Mouse (Mus musculus): ENCODE results near the gene Slc44a3. TPM values are rescaled to one million over a fixed set of nuclear protein-coding genes. Genes with fewer than 3 reads are reported as not detected.
A peak's percentile ranks its signal among the peaks of the same experiment; 100 is the strongest.

The Slc44a3 gene
- polyA plus RNA-seq, 1 experiment from 2014 or later, result 1.1 TPM

DNA sequence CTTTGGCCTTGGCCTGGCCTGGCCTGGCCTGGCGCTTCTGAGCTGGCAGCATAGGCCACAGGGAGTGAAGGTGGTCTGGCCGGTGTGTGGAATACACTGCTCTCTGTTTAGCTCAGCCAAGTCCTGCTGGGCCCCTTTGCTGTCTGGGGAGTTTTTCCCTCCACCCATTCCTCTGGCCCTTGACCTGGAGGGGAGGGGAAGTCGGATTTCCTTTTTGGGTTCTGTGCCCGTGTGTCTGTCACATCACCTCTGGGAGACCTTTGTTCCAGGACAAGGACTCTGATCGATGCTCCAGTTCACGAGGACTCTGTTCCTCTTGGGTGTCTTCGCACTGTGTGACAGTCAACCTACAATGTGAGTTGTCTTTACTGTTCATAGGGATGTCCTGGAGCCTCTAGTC lies 94.2 kb downstream of the Slc44a3 start:
- WGBS (ENCODE audit: insufficient replicate concordance), result 51% methylated on average over 7 of the region's 7 CpGs
- ATAC-seq (replicated peaks; ENCODE audit: insufficient number of reproducible peaks, low FRiP score, low TSS enrichment), result no peak
- H3K4me3 ChIP-seq (ENCODE audit: low read depth, low read length), result no peak overlapping the region
- no peak overlapping the region; the same call in 1 of the 2 replicates for H3K4me2 ChIP-seq
- H3K9me3 ChIP-seq (replicated peaks; ENCODE audit: control insufficient read depth, low read length), result no peaks in the 10 kb centered on the region
- peaks cover 89% of the 10 kb centered on the region for H3K4me1 ChIP-seq (ENCODE audit: control insufficient read depth, insufficient read depth, low read length)
- H3K9ac ChIP-seq (ENCODE audit: low read depth, low read length), result no peak overlapping the region
- H3K36me3 ChIP-seq (ENCODE audit: control insufficient read depth, insufficient read depth, low read length), result peaks cover under 1% of the 10 kb centered on the region
- no peaks in the 10 kb centered on the region for H3K27me3 ChIP-seq (ENCODE audit: control insufficient read depth, insufficient read depth, low read length)
- H3K27ac ChIP-seq (ENCODE audit: low read depth, low read length), result 0 out of 2 replicates have a peak overlapping the region, but pooled peaks have one; percentile 22

DNA sequence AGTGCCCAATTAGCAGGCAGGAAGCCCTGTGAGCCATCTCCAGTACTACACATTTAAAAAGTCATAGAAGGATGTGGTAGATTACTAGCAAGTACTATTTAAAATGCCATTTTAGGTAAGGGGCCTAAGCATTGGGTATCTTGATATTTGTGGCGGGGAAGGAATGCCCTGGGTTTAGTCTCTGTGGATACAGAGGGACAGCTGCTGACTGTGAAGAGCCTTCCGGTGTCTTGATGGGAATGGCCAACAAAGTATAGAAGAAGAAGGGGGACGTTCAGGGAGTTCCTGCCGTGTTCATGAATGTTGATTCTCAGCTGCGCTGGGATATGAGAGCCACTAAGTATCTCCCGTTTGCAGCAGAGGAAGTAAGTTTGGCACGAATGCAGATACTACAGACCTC lies 95.1 kb downstream of the Slc44a3 start:
- H3K4me3 ChIP-seq (ENCODE audit: low read depth, low read length), result no peak overlapping the region
- H3K36me3 ChIP-seq (ENCODE audit: control insufficient read depth, insufficient read depth, low read length), result no peaks in the 10 kb centered on the region; the same call in 1 of the 2 replicates
- no peaks in the 10 kb centered on the region for H3K27me3 ChIP-seq (ENCODE audit: control insufficient read depth, insufficient read depth, low read length)
- H3K27ac ChIP-seq (ENCODE audit: low read depth, low read length), result peak overlapping the region; percentile 22; the same call in 1 of the 2 replicates
- ATAC-seq (replicated peaks; ENCODE audit: insufficient number of reproducible peaks, low FRiP score, low TSS enrichment), result no peak
- peaks cover 86% of the 10 kb centered on the region for H3K4me1 ChIP-seq (ENCODE audit: control insufficient read depth, insufficient read depth, low read length)
- WGBS (ENCODE audit: insufficient replicate concordance), result 67% methylated on average over 7 of the region's 7 CpGs
- no peak overlapping the region for H3K4me2 ChIP-seq
- H3K9me3 ChIP-seq (replicated peaks; ENCODE audit: control insufficient read depth, low read length), result no peaks in the 10 kb centered on the region
- H3K9ac ChIP-seq (ENCODE audit: low read depth, low read length), result 0 out of 2 replicates have a peak overlapping the region, but pooled peaks have one; percentile 16

- Histone ChIP-seq H3K27ac (ENCODE audit: low read depth, low read length) (no peak overlapping the region), H3K4me1 (ENCODE audit: control insufficient read depth, insufficient read depth, low read length) (peaks cover 82% of the 10 kb centered on the region), H3K9ac (ENCODE audit: low read depth, low read length) (no peak overlapping the region), H3K4me2 (no peak overlapping the region), H3K36me3 (ENCODE audit: control insufficient read depth, insufficient read depth, low read length) (no peaks in the 10 kb centered on the region), H3K4me3 (ENCODE audit: low read depth, low read length) (no peak overlapping the region), H3K9me3 (replicated peaks; ENCODE audit: control insufficient read depth, low read length) (no peaks in the 10 kb centered on the region), H3K27me3 (ENCODE audit: control insufficient read depth, insufficient read depth, low read length) (no peaks in the 10 kb centered on the region)
- no peak for ATAC-seq (replicated peaks; ENCODE audit: insufficient number of reproducible peaks, low FRiP score, low TSS enrichment)
- WGBS (ENCODE audit: insufficient replicate concordance), result 68% methylated on average over 5 of the region's 5 CpGs
These were observed 96.9 kb downstream of the Slc44a3 start for GRCm38 (mm10) chr3:121435296-121435695.

DNA sequence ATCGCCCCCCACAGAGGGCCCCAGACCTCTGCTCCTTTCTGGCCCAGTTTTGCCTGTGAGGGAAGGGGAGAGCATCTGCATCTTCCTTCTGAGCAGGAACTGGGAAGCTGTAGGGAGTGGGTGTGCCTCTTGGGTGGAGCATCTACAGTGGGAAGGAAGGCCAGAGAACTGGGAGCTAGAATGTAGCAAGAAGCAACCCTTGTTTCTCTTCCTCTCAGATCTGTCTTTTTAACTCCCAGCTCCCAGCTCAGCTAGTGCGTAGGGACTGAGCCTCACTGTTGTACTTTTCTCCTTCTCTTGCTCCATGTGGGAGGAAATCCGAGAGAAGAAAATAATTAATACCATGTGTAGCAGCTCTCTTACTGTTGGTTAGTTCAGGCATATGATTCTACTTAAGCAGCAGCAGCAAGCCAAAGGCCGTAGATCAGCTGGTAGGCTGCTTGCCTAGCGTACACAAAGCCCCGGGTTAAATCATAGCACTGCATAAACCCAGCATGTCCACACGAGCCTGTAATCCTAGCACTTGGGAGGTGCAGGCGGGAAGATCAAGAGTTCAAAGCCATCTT lies 98.2 kb downstream of the Slc44a3 start:
- peak overlapping the region; percentile 42 for H3K4me2 ChIP-seq
- peak overlapping the region; percentile 25 for H3K27ac ChIP-seq (ENCODE audit: low read depth, low read length)
- WGBS (ENCODE audit: insufficient replicate concordance), result 45% methylated on average over 8 of the region's 8 CpGs
- no peaks in the 10 kb centered on the region for H3K27me3 ChIP-seq (ENCODE audit: control insufficient read depth, insufficient read depth, low read length)
- no peak for ATAC-seq (replicated peaks; ENCODE audit: insufficient number of reproducible peaks, low FRiP score, low TSS enrichment)
- no peak overlapping the region for H3K4me3 ChIP-seq (ENCODE audit: low read depth, low read length)
- H3K4me1 ChIP-seq (ENCODE audit: control insufficient read depth, insufficient read depth, low read length), result peaks cover 81% of the 10 kb centered on the region
- H3K36me3 ChIP-seq (ENCODE audit: control insufficient read depth, insufficient read depth, low read length), result no peaks in the 10 kb centered on the region
- no peak overlapping the region for H3K9ac ChIP-seq (ENCODE audit: low read depth, low read length)
- H3K9me3 ChIP-seq (replicated peaks; ENCODE audit: control insufficient read depth, low read length), result no peaks in the 10 kb centered on the region

DNA sequence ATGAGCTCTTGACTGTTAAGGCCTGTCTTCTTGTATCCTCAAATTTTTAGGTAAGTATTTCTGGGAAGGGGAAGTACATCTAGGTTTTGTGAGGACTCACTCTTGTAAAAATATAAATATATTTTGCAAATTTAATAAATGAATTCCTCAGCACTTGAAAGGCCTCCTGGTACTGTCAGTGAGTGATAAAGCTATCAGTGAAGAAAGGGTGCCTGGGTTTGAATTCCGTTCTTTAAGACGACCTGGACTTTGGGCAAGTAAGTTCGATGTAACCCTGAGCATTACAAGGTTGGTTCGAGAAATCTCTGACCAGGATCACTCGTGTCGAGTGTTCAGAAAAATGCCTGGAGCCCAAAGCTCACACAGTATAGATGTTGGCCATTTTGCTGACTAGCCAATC lies 98.8 kb downstream of the Slc44a3 start:
- no peak overlapping the region for H3K4me3 ChIP-seq (ENCODE audit: low read depth, low read length)
- H3K27ac ChIP-seq (ENCODE audit: low read depth, low read length), result peak overlapping the region; percentile 25; the same call in 1 of the 2 replicates
- no peaks in the 10 kb centered on the region for H3K27me3 ChIP-seq (ENCODE audit: control insufficient read depth, insufficient read depth, low read length)
- H3K4me1 ChIP-seq (ENCODE audit: control insufficient read depth, insufficient read depth, low read length), result peaks cover 80% of the 10 kb centered on the region
- H3K9ac ChIP-seq (ENCODE audit: low read depth, low read length), result no peak overlapping the region
- H3K36me3 ChIP-seq (ENCODE audit: control insufficient read depth, insufficient read depth, low read length), result no peaks in the 10 kb centered on the region
- ATAC-seq (replicated peaks; ENCODE audit: insufficient number of reproducible peaks, low FRiP score, low TSS enrichment), result no peak
- WGBS (ENCODE audit: insufficient replicate concordance), result 64% methylated on average over 6 of the region's 6 CpGs
- no peaks in the 10 kb centered on the region for H3K9me3 ChIP-seq (replicated peaks; ENCODE audit: control insufficient read depth, low read length)
- H3K4me2 ChIP-seq, result no peak overlapping the region

- peak overlapping the region; percentile 92 for H3K4me2 ChIP-seq
- H3K27ac ChIP-seq (ENCODE audit: low read depth, low read length), result peak overlapping the region; percentile 50; the same call in 1 of the 2 replicates
- ATAC-seq (replicated peaks; ENCODE audit: insufficient number of reproducible peaks, low FRiP score, low TSS enrichment), result no peak
- H3K9ac ChIP-seq (ENCODE audit: low read depth, low read length), result no peak overlapping the region
- 0 out of 2 replicates have a peak overlapping the region, but pooled peaks have one; percentile 1 for H3K4me3 ChIP-seq (ENCODE audit: low read depth, low read length)
- H3K36me3 ChIP-seq (ENCODE audit: control insufficient read depth, insufficient read depth, low read length), result no peaks in the 10 kb centered on the region
- 43% methylated on average over 7 of the region's 7 CpGs for WGBS (ENCODE audit: insufficient replicate concordance)
- peaks cover 61% of the 10 kb centered on the region for H3K4me1 ChIP-seq (ENCODE audit: control insufficient read depth, insufficient read depth, low read length)
- no peaks in the 10 kb centered on the region for H3K9me3 ChIP-seq (replicated peaks; ENCODE audit: control insufficient read depth, low read length)
- H3K27me3 ChIP-seq (ENCODE audit: control insufficient read depth, insufficient read depth, low read length), result no peaks in the 10 kb centered on the region
These were observed 101.8 kb downstream of the Slc44a3 start for GRCm38 (mm10) chr3:121430289-121430936.

DNA sequence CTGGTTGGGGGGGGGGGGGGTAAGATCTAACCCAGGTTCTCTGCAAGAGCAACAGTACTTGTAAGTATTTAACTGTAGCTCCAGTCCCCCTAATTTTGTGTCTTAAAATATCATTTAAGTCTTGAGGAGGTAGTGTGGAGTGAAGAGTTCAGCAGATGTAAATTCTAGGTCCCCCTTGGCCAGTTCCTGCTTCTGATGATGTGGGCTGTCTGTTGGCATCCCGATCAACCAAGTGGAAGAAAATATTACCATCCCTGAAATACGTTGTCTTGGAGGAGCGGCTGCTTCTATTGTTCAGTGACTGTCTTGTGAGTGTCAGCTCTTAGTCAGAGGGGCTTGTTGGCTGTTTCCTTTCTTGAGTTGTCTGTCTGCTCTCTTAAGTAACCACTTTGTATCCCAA lies 102.7 kb downstream of the Slc44a3 start:
- H3K4me1 ChIP-seq (ENCODE audit: control insufficient read depth, insufficient read depth, low read length), result peaks cover 53% of the 10 kb centered on the region
- H3K27ac ChIP-seq (ENCODE audit: low read depth, low read length), result no peak overlapping the region
- no peaks in the 10 kb centered on the region for H3K36me3 ChIP-seq (ENCODE audit: control insufficient read depth, insufficient read depth, low read length)
- ATAC-seq (replicated peaks; ENCODE audit: insufficient number of reproducible peaks, low FRiP score, low TSS enrichment), result no peak
- peak overlapping the region; percentile 1; the same call in 1 of the 2 replicates for H3K4me3 ChIP-seq (ENCODE audit: low read depth, low read length)
- peak overlapping the region; percentile 92 for H3K4me2 ChIP-seq
- H3K27me3 ChIP-seq (ENCODE audit: control insufficient read depth, insufficient read depth, low read length), result no peaks in the 10 kb centered on the region
- WGBS (ENCODE audit: insufficient replicate concordance), result 42% methylated on average over 3 of the region's 3 CpGs
- H3K9ac ChIP-seq (ENCODE audit: low read depth, low read length), result no peak overlapping the region
- no peaks in the 10 kb centered on the region for H3K9me3 ChIP-seq (replicated peaks; ENCODE audit: control insufficient read depth, low read length)

DNA sequence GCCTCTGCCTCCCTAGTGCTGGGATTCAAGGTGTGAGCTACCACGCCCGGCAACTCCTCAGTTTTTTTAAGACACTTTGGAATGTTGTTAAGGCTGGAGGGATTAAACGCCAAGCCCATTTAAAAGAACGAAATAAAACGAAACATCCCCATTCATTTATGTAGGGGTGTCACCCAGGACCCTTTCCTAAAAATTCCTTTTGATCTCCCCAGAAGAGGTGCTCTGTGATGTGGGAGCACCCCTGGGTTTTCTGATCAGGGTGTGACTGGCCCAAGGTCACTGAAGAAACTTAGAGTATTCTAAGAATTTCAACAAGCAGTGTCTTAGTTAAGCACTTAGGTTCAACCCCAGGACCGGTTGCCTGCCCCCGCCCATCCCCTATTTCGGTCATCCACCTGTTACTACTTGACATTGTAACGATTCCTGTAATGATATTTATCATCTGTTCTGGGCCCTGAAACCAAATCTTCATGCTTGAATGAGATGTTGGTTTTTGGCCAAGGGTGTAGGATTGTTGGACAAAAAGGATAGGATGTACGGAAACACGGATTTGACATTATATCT lies 103.4 kb downstream of the Slc44a3 start:
- Histone ChIP-seq H3K4me3 (ENCODE audit: low read depth, low read length) (peak overlapping the region; percentile 88), H3K27me3 (ENCODE audit: control insufficient read depth, insufficient read depth, low read length) (no peaks in the 10 kb centered on the region), H3K4me1 (ENCODE audit: control insufficient read depth, insufficient read depth, low read length) (peaks cover 46% of the 10 kb centered on the region), H3K36me3 (ENCODE audit: control insufficient read depth, insufficient read depth, low read length) (no peaks in the 10 kb centered on the region), H3K27ac (ENCODE audit: low read depth, low read length) (peak overlapping the region; percentile 98), H3K4me2 (peak overlapping the region; percentile 92), H3K9me3 (replicated peaks; ENCODE audit: control insufficient read depth, low read length) (no peaks in the 10 kb centered on the region), H3K9ac (ENCODE audit: low read depth, low read length) (peak overlapping the region; percentile 97)
- ATAC-seq (replicated peaks; ENCODE audit: insufficient number of reproducible peaks, low FRiP score, low TSS enrichment), result no peak
- WGBS (ENCODE audit: insufficient replicate concordance), result 57% methylated on average over 11 of the region's 11 CpGs
